Mouse (Mus musculus) kidney, adult 2 months (tissue): ENCODE measurements around the gene Ergic2. TPM values are rescaled to one million over a fixed set of nuclear protein-coding genes. Genes with fewer than 3 reads are reported as not detected.

Source experiments
- DNase-seq: peaks from one replicate; pipeline ENCODE4 v3.0.0; 2021
- H3K27ac ChIP-seq: fragments of 200-500 bp; 2 replicates; pipeline ENCODE4 v1.5.1; 2012; ENCODE audit warnings: low read depth, low read length, control low read depth, inconsistent platforms; ENCODE audit not compliant: insufficient read depth
- H3K27me3 ChIP-seq: fragments of 200-500 bp; replicated peaks from 2 replicates; pipeline ENCODE4 v1.6.1; 2012; ENCODE audit warnings: mild to moderate bottlenecking, moderate library complexity, low read length, inconsistent platforms; ENCODE audit not compliant: control insufficient read depth, insufficient read depth
- H3K36me3 ChIP-seq: fragments of 200-500 bp; 2 replicates; pipeline ENCODE4 v1.6.1; 2012; ENCODE audit warnings: mild to moderate bottlenecking, moderate library complexity, low read length, inconsistent platforms; ENCODE audit not compliant: control insufficient read depth, insufficient read depth
- H3K4me1 ChIP-seq: fragments of 200-500 bp; 2 replicates; pipeline ENCODE4 v1.6.1; 2011; ENCODE audit warnings: low read length; ENCODE audit not compliant: control insufficient read depth, insufficient read depth
- H3K4me3 ChIP-seq: fragments of 200-500 bp; 2 replicates; pipeline ENCODE4 v1.5.1; 2011; ENCODE audit warnings: mild to moderate bottlenecking, low read depth, low read length, control low read depth; ENCODE audit not compliant: insufficient read depth
- CTCF ChIP-seq: fragments of 200-500 bp; conservative IDR thresholded peaks from 2 replicates; pipeline ENCODE4 v1.5.1; 2011; ENCODE audit warnings: low read depth, mild to moderate bottlenecking, control low read depth, low read length, moderate library complexity, mixed read lengths; ENCODE audit not compliant: insufficient read depth, insufficient read length
- POLR2A ChIP-seq: fragments of 200-500 bp; IDR thresholded peaks from one replicate; pipeline ENCODE4 v1.6.1; 2011; ENCODE audit warnings: low read depth, low read length, control low read depth
- WGBS: fragments of 180-500 bp; shearing (Covaris S2); methylation state at CpG from one replicate; pipeline ENCODE4 v1.1.7; 2018; 5-methylcytosine and 5-hydroxymethylcytosine counted together
- polyA plus RNA-seq: library from polyadenylated mRNA; depleted of rRNA; stranded (reverse); fragments of >200 nt; gene quantifications from 2 replicates; pipeline ENCODE4 v1.2.3, GENCODE M21; 2012

Gene Ergic2
- polyA plus RNA-seq, 1 experiment = 40.2 TPM

DNA sequence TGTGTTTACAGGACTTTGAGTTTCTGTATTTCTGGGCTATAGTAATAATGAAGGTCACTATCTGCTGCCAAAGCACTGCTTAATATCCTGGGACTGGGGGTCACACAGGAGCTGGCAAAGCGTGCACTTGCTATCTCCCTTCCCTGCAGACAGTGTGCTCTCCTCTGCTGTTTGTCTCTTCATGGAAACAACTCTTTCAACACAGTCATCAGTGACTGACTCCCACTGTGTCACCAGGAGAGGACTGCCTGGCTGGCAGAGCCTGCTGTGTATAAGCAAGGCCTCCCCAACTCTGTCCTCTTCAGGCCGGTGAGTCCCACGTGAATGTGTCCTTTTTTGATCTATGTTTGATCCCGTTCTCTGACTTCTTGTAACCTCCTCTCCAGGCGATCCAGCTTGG, 25.3 kb upstream of the Ergic2 start:
- DNase-seq = no peak
- no peak overlapping the region for H3K27ac ChIP-seq
- no peaks in the 10 kb centered on the region for H3K27me3 ChIP-seq
- WGBS = 61% methylated on average over 5 of the region's 5 CpGs
- no peak for TF ChIP-seq POLR2A
- no peak for TF ChIP-seq CTCF
- no peaks in the 10 kb centered on the region for H3K36me3 ChIP-seq
- no peak overlapping the region for H3K4me3 ChIP-seq
- no peaks in the 10 kb centered on the region for H3K4me1 ChIP-seq

DNA sequence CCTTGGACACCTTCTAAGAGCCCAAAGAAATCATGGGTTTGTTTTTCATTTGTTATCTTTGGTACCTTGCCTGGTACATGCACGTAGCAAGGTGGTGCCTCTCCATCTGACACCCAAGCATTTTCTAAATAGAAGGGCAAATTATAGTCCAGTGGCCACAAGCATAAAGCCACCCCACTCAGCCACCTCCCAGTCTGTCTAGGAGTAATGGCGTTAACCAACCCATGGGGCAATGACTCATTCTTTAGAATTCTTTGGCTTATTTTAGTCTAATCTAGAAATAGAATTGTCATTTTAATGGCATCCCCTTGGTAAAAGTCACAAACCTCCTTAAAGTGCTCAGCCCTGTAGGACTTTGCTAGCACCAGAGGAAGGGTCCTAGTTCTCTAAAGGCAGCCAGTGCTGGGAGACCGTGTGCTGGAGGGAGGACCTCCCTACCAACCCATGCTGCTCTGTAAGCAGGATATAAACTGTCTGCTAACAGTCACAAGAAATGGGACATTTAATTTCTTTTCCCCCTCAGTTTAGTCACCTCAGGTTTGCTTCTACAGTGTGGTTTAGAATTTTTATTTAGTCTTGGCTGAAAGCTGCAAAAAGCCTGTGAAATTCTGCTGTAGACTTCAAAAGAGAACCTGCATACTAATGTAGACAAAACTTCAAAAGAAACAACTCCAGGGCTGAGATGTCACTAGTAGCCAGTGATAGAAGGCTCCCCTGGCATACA, 22.1 kb upstream of the Ergic2 start:
- no peak for TF ChIP-seq CTCF
- TF ChIP-seq POLR2A = no peak
- DNase-seq = peak; percentile 13
- no peak overlapping the region for H3K27ac ChIP-seq
- WGBS = 72% methylated on average over 3 of the region's 3 CpGs
- H3K36me3 ChIP-seq = no peaks in the 10 kb centered on the region
- no peaks in the 10 kb centered on the region for H3K4me1 ChIP-seq
- no peak overlapping the region for H3K4me3 ChIP-seq
- no peaks in the 10 kb centered on the region for H3K27me3 ChIP-seq

DNA sequence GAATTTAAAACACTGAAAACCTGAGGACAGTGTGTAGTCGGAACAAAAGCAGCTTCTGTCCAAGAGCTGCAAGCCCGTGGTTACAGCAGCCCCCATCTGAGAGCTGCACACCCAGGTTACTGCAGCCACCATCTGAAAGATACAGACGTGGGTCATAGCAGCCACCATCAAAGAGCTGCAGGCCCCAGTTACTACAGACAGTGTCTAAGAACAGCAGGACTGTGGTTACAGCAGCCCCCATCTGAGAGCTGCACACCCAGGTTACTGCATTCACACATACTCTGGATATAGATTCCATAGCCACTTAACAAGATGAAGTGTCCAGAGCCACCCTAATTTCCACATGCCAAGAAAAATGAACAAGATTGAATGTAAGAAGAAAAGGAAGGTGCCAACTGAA, 15.4 kb upstream of the Ergic2 start:
- no peaks in the 10 kb centered on the region for H3K36me3 ChIP-seq
- DNase-seq = no peak
- H3K4me3 ChIP-seq = no peak overlapping the region
- 77% methylated on average over 3 of the region's 3 CpGs for WGBS
- no peak for TF ChIP-seq POLR2A
- no peak for TF ChIP-seq CTCF
- H3K4me1 ChIP-seq = no peaks in the 10 kb centered on the region
- no peak overlapping the region for H3K27ac ChIP-seq
- no peaks in the 10 kb centered on the region for H3K27me3 ChIP-seq

DNA sequence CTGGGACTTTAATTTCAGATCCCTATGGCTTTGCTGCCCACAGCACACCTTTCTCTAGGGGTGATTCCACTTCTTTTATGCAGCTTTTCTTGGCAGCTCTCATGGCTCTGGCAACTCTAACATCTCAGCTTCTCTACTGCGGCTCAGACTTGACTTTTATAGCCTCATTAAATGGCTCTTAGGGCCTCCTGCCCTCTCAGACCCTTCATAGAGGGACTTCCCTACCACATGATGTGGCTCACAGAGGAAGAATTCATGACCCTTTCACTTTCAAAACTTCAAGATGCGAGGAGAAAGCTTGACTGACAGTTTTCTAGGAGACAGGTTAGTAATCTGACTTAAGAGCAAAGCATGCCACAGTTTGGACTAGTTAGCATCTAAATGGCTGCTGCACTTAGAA, 10.5 kb upstream of the Ergic2 start:
- TF ChIP-seq CTCF (no peak), POLR2A (no peak)
- 34% methylated on average over 2 of the region's 2 CpGs for WGBS
- no peak for DNase-seq
- H3K4me1 ChIP-seq = no peaks in the 10 kb centered on the region; the same call in 1 of the 2 replicates
- no peaks in the 10 kb centered on the region for H3K36me3 ChIP-seq
- no peak overlapping the region for H3K4me3 ChIP-seq
- H3K27me3 ChIP-seq = no peaks in the 10 kb centered on the region
- no peak overlapping the region for H3K27ac ChIP-seq

DNA sequence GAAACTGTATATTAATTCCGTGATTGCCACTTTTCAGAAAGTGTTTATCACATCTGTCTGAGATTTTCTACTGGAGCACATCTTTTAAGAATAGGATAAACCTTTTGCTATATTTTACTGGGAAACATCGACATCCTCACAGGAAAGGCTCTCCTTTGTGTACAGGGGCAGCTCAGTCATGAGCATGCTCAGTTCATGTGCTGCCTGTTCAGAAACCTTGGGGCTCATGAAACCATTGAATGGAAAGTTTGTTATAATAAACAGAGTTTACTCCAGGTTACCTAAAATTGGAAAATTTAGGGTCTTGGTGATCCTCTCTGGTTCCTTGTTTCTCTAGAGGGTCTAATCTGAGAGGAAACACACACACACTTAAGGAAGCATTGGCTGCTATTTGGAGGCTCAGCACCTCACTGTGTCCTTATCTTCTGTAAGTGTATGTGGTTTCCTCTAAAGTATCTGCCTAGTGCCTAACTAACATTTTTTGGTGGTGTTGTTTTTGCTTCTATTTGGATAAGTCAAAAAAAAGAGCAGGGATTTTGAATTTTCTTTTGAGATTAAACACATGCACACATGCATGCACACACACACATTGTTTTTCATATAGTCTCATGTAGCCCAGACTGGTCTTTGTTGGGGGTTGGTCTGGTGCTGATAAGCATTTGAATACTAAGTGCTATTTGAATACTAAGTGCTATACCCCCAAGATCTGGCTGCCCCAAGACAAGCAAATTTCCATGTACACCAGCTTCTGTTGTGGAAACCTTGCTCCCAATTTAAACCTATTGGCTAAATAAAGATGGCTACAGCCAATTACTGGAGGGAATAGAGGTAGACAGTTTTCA, 6.3 kb upstream of the Ergic2 start:
- DNase-seq = no peak
- Histone ChIP-seq H3K27ac (no peak overlapping the region), H3K27me3 (no peaks in the 10 kb centered on the region), H3K4me3 (no peak overlapping the region), H3K4me1 (no peaks in the 10 kb centered on the region; the same call in 1 of the 2 replicates), H3K36me3 (0 out of 2 replicates have a peak, but pooled peaks cover 2% of the 10 kb centered on the region)
- no peak for TF ChIP-seq CTCF
- TF ChIP-seq POLR2A = no peak
- WGBS = 85% methylated on average over 2 of the region's 2 CpGs

DNA sequence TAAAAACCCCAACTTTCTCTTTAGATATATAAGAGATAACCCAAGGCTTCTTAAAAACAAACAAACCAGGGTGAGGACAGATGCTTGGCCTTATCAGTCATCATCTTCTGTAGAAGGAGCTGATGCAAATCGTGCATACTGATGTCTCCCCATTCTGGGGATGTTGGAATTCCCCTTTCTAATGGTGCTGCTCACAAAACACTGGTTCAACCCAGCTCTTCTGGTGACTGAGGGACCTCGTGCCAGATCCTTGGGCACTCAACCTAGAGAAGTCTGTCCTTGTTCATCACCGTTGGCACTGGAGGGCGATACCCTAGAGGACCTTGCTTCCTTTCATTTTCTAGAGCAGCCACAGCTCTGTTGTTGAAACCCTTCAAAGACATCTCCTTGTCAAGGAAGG, 4.6 kb upstream of the Ergic2 start:
- TF ChIP-seq POLR2A (no peak), CTCF (no peak)
- Histone ChIP-seq H3K36me3 (0 out of 2 replicates have a peak, but pooled peaks cover 2% of the 10 kb centered on the region), H3K27me3 (no peaks in the 10 kb centered on the region), H3K4me3 (no peak overlapping the region), H3K4me1 (peaks cover 3% of the 10 kb centered on the region; the same call in 1 of the 2 replicates), H3K27ac (no peak overlapping the region)
- WGBS = 74% methylated on average over 4 of the region's 4 CpGs
- no peak for DNase-seq

DNA sequence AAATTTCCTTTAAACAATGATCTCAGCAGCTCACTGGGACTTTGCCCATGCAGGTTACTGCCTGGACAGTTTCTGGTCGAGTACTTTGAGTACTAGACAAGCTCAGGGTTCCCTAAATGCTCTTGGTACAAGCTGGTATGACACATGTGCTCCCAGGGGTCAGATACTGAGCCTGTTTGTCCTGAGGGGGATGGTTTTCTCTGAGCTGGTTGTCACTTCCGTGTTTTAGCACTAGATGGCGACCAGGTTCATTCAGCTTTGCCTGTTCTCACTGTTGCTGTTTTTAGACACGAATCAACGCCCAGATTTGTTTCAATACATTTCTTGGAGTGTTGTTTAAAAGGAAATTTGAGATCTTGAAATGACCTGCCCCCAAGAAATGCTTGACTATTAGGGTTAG, 2.6 kb upstream of the Ergic2 start:
- Histone ChIP-seq H3K27me3 (no peaks in the 10 kb centered on the region), H3K4me1 (peaks cover 3% of the 10 kb centered on the region), H3K27ac (no peak overlapping the region), H3K4me3 (no peak overlapping the region), H3K36me3 (0 out of 2 replicates have a peak, but pooled peaks cover 2% of the 10 kb centered on the region)
- TF ChIP-seq CTCF = peak; percentile 71
- TF ChIP-seq POLR2A = no peak
- peak; percentile 67 for DNase-seq
- WGBS = under 1% methylated on average over 5 of the region's 5 CpGs
